Mouse (Mus musculus): Measurements from ENCODE around the gene Mif4gd. TPM values are rescaled to one million over a fixed set of nuclear protein-coding genes. Genes with fewer than 3 reads are reported as not detected.
A peak's percentile ranks its signal among the peaks of the same experiment; 100 is the strongest.

Mif4gd gene
- polyA plus RNA-seq, 1 experiment from 2014 or later: 16.4 TPM

DNA sequence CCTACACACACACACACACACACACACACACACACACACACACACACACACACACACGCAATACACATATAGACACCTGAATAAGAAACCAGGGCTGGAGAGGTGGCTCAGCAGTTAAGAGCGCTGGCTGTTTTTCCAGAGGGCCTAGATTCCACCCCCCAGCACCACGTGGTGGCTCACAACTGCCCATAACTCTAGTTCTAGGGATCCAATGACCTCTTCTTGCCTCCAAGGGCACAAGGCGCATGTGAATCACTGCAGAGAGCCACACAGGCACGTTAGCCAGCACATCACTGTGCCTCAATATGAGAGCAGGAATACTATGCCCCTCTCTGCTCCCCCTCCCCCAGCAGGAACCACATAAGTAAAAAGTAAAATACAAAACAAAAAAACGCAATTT, 4.1 kb upstream of the Mif4gd start:
- no peak for ATAC-seq (ENCODE audit: low FRiP score)
- 86% methylated on average over 6 of the region's 6 CpGs for WGBS
- no peak overlapping the region for H3K9ac ChIP-seq (ENCODE audit: low read length)

DNA sequence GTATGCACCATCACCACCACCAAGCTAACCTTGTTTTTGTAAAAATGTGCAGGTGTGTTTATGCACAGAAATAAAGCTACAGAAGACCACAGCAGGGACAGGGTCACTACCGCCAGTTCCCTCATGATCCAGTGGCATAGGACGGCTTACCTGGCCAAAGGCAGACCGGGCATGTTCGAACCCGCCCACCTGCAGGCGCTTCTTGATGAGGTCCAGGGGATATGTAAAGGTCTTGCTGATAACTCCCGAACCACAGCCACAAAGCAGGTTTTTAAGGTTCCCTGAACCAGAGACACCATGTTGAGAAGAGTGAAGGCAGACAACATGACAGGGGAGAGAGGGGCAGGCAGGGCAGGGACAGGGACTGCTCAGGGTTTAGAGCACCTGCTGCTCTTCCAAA, 3.6 kb upstream of the Mif4gd start:
- Histone ChIP-seq H3K36me3 (ENCODE audit: control insufficient read depth, insufficient read depth, low read length) (no peaks in the 10 kb centered on the region), H3K9me3 (ENCODE audit: control insufficient read depth, low read length) (no peaks in the 10 kb centered on the region), H3K4me1 (ENCODE audit: control insufficient read depth, insufficient read depth, low read length) (peaks cover 11% of the 10 kb centered on the region), H3K4me3 (ENCODE audit: low read depth, low read length) (no peak overlapping the region), H3K9ac (ENCODE audit: low read length) (no peak overlapping the region), H3K27me3 (ENCODE audit: control insufficient read depth, insufficient read depth, low read length) (no peaks in the 10 kb centered on the region), H3K27ac (ENCODE audit: low read depth, low read length) (no peak overlapping the region), H3K4me2 (no peak overlapping the region)
- 91% methylated on average over 7 of the region's 7 CpGs for WGBS
- DNase-seq (ENCODE audit: low spot score, missing footprints) (no peak), ATAC-seq (ENCODE audit: low FRiP score) (no peak)

More for the DNA sequence above, 4.1 kb upstream of the Mif4gd start:
- Histone ChIP-seq H3K27me3 (ENCODE audit: control insufficient read depth, insufficient read depth, low read length) (no peaks in the 10 kb centered on the region), H3K4me1 (ENCODE audit: control insufficient read depth, insufficient read depth, low read length) (peaks cover 9% of the 10 kb centered on the region), H3K9me3 (ENCODE audit: control insufficient read depth, low read length) (no peaks in the 10 kb centered on the region), H3K36me3 (ENCODE audit: control insufficient read depth, insufficient read depth, low read length) (no peaks in the 10 kb centered on the region), H3K27ac (ENCODE audit: low read depth, low read length) (no peak overlapping the region), H3K4me3 (ENCODE audit: low read depth, low read length) (no peak overlapping the region), H3K4me2 (no peak overlapping the region)
- DNase-seq (ENCODE audit: low spot score, missing footprints): no peak

DNA sequence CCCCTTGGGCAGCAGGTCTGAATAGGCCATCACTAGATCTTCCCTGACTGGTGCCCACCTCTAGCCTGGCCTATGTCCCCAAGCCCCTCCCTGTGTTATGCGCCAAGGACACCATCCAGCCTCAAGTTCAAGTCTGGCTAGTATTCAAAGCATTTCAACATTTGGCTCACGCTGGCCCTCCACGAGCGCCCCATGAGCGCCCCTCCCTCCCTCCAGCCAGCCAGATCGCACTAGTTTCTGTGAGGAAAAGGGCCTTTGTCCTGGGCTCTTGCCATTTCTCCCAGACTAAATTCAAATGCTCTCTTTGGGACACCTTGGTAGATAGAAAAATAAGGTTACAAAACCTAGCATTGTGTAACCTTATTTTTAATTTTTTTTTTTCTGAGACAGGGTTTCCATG, 3.1 kb upstream of the Mif4gd start:
- DNase-seq (ENCODE audit: low spot score, missing footprints) (no peak), ATAC-seq (ENCODE audit: low FRiP score) (no peak)
- no peak overlapping the region for H3K4me2 ChIP-seq
- H3K9me3 ChIP-seq (ENCODE audit: control insufficient read depth, low read length): no peaks in the 10 kb centered on the region
- peaks cover 11% of the 10 kb centered on the region for H3K4me1 ChIP-seq (ENCODE audit: control insufficient read depth, insufficient read depth, low read length)
- WGBS: 91% methylated on average over 6 of the region's 6 CpGs
- H3K27me3 ChIP-seq (ENCODE audit: control insufficient read depth, insufficient read depth, low read length): no peaks in the 10 kb centered on the region
- no peaks in the 10 kb centered on the region for H3K36me3 ChIP-seq (ENCODE audit: control insufficient read depth, insufficient read depth, low read length)
- H3K27ac ChIP-seq (ENCODE audit: low read depth, low read length): no peak overlapping the region
- H3K4me3 ChIP-seq (ENCODE audit: low read depth, low read length): no peak overlapping the region
- H3K9ac ChIP-seq (ENCODE audit: low read length): no peak overlapping the region

GRCm38 (mm10) chr11:115615108-115615825, 2.5 kb upstream of the Mif4gd start:
- H3K4me3 ChIP-seq (ENCODE audit: low read depth, low read length): no peak overlapping the region
- WGBS: 79% methylated on average over 15 of the region's 15 CpGs
- H3K27me3 ChIP-seq (ENCODE audit: control insufficient read depth, insufficient read depth, low read length): no peaks in the 10 kb centered on the region
- no peak overlapping the region for H3K9ac ChIP-seq (ENCODE audit: low read length)
- no peak overlapping the region for H3K4me2 ChIP-seq
- H3K4me1 ChIP-seq (ENCODE audit: control insufficient read depth, insufficient read depth, low read length): peaks cover 11% of the 10 kb centered on the region
- no peak overlapping the region for H3K27ac ChIP-seq (ENCODE audit: low read depth, low read length)
- no peak for DNase-seq (ENCODE audit: low spot score, missing footprints)
- no peaks in the 10 kb centered on the region for H3K36me3 ChIP-seq (ENCODE audit: control insufficient read depth, insufficient read depth, low read length)
- H3K9me3 ChIP-seq (ENCODE audit: control insufficient read depth, low read length): no peaks in the 10 kb centered on the region
- ATAC-seq (ENCODE audit: low FRiP score): no peak

- no peaks in the 10 kb centered on the region for H3K27me3 ChIP-seq (ENCODE audit: control insufficient read depth, insufficient read depth, low read length)
- H3K36me3 ChIP-seq (ENCODE audit: control insufficient read depth, insufficient read depth, low read length): no peaks in the 10 kb centered on the region
- H3K4me2 ChIP-seq: no peak overlapping the region
- H3K4me3 ChIP-seq (ENCODE audit: low read depth, low read length): no peak overlapping the region
- H3K4me1 ChIP-seq (ENCODE audit: control insufficient read depth, insufficient read depth, low read length): peaks cover 11% of the 10 kb centered on the region
- WGBS: 81% methylated on average over 10 of the region's 10 CpGs
- DNase-seq (ENCODE audit: low spot score, missing footprints): no peak
- no peak for ATAC-seq (ENCODE audit: low FRiP score)
- H3K27ac ChIP-seq (ENCODE audit: low read depth, low read length): no peak overlapping the region
- no peaks in the 10 kb centered on the region for H3K9me3 ChIP-seq (ENCODE audit: control insufficient read depth, low read length)
- H3K9ac ChIP-seq (ENCODE audit: low read length): no peak overlapping the region
Observed at GRCm38 (mm10) chr11:115614346-115615107, 1.8 kb upstream of the Mif4gd start.

DNA sequence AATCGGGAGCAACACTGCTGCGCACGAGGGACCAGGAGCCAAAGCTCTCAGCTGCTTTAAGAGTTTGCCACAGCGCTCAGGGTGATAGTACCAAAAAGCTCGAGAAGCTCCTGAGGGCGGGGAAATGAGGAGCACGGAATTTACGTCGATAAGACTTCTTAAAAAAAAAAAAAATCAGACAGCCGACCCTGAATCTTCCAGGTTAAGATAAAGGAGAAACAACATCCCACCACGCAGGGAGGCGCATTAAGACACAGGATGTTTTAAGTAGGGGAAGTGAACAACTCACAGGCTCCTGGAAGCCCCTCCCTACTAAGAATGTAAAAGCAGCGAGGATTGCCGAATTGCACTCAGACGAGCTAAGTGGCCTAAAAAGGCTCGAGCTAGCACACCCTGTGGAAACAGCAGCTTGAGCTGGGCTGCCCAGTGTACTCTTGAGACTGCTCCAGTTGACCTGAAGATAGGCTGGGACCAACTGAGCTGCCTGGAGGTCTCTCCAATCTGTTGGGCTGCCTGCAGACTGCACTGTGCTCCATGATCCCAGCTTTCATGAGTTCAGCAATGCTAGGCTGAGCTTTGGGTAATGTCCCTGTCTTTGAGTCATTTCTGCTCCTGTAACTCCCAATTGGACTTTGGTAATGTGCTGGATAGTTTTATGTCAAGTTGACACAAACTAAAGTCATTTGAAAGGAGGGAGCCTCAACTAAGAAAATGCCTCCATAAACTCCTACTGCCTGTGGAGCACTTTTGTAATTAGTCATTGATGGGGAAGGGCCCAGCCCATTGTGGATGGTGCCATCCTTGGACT, 573 bp upstream of the Mif4gd start:
- Histone ChIP-seq H3K4me1 (ENCODE audit: control insufficient read depth, insufficient read depth, low read length) (peaks cover 11% of the 10 kb centered on the region), H3K27me3 (ENCODE audit: control insufficient read depth, insufficient read depth, low read length) (no peaks in the 10 kb centered on the region), H3K4me3 (ENCODE audit: low read depth, low read length) (peak overlapping the region; percentile 53), H3K27ac (ENCODE audit: low read depth, low read length) (no peak overlapping the region; the same call in 1 of the 2 replicates), H3K4me2 (peak overlapping the region; percentile 77), H3K9ac (ENCODE audit: low read length) (peak overlapping the region; percentile 63), H3K36me3 (ENCODE audit: control insufficient read depth, insufficient read depth, low read length) (no peaks in the 10 kb centered on the region), H3K9me3 (ENCODE audit: control insufficient read depth, low read length) (no peaks in the 10 kb centered on the region)
- WGBS: under 1% methylated on average over 16 of the region's 16 CpGs
- DNase-seq (ENCODE audit: low spot score, missing footprints) (peak; percentile 88), ATAC-seq (ENCODE audit: low FRiP score) (no peak; the same call in 1 of the 2 replicates)

- Histone ChIP-seq H3K27ac (ENCODE audit: low read depth, low read length) (0 out of 2 replicates have a peak overlapping the region, but pooled peaks have one; percentile 10), H3K4me1 (ENCODE audit: control insufficient read depth, insufficient read depth, low read length) (peaks cover 11% of the 10 kb centered on the region), H3K9me3 (ENCODE audit: control insufficient read depth, low read length) (no peaks in the 10 kb centered on the region), H3K27me3 (ENCODE audit: control insufficient read depth, insufficient read depth, low read length) (no peaks in the 10 kb centered on the region), H3K9ac (ENCODE audit: low read length) (peak overlapping the region; percentile 63), H3K4me3 (ENCODE audit: low read depth, low read length) (peak overlapping the region; percentile 53), H3K36me3 (ENCODE audit: control insufficient read depth, insufficient read depth, low read length) (peaks cover 7% of the 10 kb centered on the region), H3K4me2 (peak overlapping the region; percentile 77)
- ATAC-seq (ENCODE audit: low FRiP score): peak; percentile 28
- no peak for DNase-seq (ENCODE audit: low spot score, missing footprints)
- WGBS: 1% methylated on average over 13 of the region's 13 CpGs
Observed at GRCm38 (mm10) chr11:115612059-115612409, 735 bp downstream of the Mif4gd start.

GRCm38 (mm10) chr11:115611173-115611572, 1.6 kb downstream of the Mif4gd start:
- ATAC-seq (ENCODE audit: low FRiP score) (no peak), DNase-seq (ENCODE audit: low spot score, missing footprints) (no peak)
- H3K9me3 ChIP-seq (ENCODE audit: control insufficient read depth, low read length): no peaks in the 10 kb centered on the region
- no peak overlapping the region for H3K4me3 ChIP-seq (ENCODE audit: low read depth, low read length)
- H3K36me3 ChIP-seq (ENCODE audit: control insufficient read depth, insufficient read depth, low read length): peaks cover 10% of the 10 kb centered on the region
- no peak overlapping the region for H3K9ac ChIP-seq (ENCODE audit: low read length)
- H3K4me2 ChIP-seq: no peak overlapping the region
- H3K27ac ChIP-seq (ENCODE audit: low read depth, low read length): no peak overlapping the region
- 78% methylated on average over 6 of the region's 6 CpGs for WGBS
- H3K27me3 ChIP-seq (ENCODE audit: control insufficient read depth, insufficient read depth, low read length): no peaks in the 10 kb centered on the region
- peaks cover 11% of the 10 kb centered on the region for H3K4me1 ChIP-seq (ENCODE audit: control insufficient read depth, insufficient read depth, low read length)
